Mouse (Mus musculus): ENCODE measurements around the gene Scn1b.

Gene Scn1b

GRCm38 (mm10) chr7:31126851-31127724, at the start of gene Scn1b:
TSS of gene Scn1b (minus strand) at chr7:31127003.
- peak; percentile 79 to 87 for DNase-seq (ENCODE audit: inconsistent age in 2 of 2, low spot score in 1 of 2)

DNA sequence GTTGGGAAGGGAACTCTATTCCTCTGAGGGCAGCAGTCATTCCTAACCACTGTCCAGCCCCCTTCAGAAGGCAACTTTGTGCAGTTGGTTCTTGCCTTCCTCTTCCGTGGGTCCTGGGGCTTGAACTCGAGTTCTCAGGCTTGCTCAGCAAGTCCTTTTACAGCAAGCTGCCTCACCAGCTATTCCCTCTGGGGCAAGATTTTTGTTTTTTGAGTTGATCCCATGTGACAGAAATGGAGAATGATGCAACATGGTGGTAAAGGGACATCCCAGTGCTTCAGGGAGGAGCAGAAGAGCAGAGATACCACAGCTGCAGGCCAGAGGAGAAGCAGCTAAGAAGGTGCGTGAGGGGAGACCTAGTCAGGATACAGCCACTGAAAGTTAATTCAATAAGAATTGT, 48.3 kb upstream of the Scn1b start:
- DNase-seq (ENCODE audit: inconsistent age in 2 of 2, low spot score in 1 of 2) = no peak

DNA sequence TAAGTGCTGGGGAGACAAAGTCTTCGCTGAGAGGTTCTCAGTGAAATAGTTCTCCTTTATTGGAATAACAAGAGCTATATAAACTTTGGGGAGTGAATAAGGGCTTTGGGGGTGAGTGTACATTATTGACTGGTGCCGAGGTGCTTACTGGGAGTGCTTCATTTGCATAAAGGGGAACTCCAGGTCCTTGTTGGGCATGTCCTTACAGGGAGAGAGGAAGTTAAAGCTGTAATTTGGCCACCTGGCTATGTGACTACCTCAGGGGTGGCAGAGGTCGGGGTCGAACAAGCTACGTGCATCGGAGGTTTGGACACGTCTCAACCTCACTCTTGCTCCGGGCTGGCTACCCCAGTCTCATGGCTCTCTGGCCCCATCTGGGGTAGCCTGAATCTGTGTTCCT, 47.7 kb upstream of the Scn1b start:
- no peak for DNase-seq (ENCODE audit: inconsistent age in 2 of 2, low spot score in 1 of 2)

DNA sequence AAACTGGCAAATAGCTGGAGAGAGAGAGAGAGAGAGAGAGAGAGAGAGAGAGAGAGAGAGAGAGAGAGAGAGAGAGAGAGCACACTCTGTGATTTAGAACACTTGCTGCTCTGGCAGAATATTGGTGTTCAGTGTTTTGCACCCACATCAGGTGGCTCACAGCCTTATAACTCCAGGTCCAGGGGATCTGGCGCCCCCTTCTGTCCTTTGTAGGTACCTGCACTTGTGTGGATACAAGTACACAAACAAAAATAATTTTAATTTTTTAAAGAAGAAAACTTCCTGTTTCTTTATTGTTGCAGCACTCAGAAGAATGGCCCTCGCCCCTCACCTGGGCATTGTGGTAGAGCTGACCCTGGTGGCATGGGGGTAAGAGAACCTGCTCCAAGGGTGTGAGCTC, 45.4 kb upstream of the Scn1b start:
- peak; percentile 55 to 82 for DNase-seq (ENCODE audit: inconsistent age in 2 of 2, low spot score in 1 of 2)

GRCm38 (mm10) chr7:31170520-31170919, 43.7 kb upstream of the Scn1b start:
- no peak for DNase-seq (ENCODE audit: inconsistent age in 2 of 2, low spot score in 1 of 2)

- DNase-seq (ENCODE audit: inconsistent age in 2 of 2, low spot score in 1 of 2) = peak; percentile 39 to 67
Measured at GRCm38 (mm10) chr7:31168412-31168811, 41.6 kb upstream of the Scn1b start.

DNA sequence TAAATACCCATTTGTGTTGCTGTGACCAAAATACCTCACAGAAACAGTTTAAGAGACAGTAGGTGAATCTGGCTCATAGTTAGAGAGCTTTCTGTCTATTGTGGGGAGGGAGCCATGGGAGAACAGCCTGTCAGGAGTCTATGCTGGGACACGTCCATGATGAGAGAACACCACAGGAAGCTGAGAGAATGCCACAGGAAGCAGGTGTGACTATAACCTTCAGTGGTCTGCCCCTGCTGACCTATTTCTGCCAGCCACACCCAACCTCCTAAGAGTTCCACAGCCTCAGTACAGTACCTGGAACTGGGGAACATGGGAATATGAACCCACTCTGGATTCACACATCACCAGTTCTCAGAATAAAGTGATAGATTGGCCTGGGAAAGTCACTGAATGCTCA, 37.9 kb upstream of the Scn1b start:
- DNase-seq (ENCODE audit: inconsistent age in 2 of 2, low spot score in 1 of 2) = no peak

- DNase-seq (ENCODE audit: inconsistent age in 2 of 2, low spot score in 1 of 2) = no peak
Measured at GRCm38 (mm10) chr7:31163666-31164577, 37.1 kb upstream of the Scn1b start.

GRCm38 (mm10) chr7:31162324-31162723, 35.5 kb upstream of the Scn1b start:
- DNase-seq (ENCODE audit: inconsistent age in 2 of 2, low spot score in 1 of 2) = peak; percentile 67 to 85

DNA sequence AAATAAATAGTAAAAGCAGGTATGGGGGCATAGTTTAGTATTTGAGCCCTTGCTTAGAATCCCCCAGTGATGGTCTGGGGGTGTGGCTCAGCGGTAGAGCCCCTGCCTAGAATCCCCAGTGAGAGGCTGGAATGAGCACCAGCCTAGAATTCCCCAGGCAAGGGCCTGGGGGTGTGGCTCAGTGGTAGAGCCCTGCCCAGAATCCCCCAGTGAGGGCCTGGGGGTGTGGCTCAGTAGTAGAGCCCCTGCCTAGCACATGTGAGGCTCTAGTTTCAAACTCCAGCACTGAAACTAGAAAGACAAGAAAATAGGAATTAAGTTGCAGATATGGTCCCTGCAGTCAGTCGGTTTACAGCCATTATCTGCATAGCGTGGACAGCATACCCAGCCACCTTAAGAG, 35.0 kb upstream of the Scn1b start:
- no peak for DNase-seq (ENCODE audit: inconsistent age in 2 of 2, low spot score in 1 of 2)

DNA sequence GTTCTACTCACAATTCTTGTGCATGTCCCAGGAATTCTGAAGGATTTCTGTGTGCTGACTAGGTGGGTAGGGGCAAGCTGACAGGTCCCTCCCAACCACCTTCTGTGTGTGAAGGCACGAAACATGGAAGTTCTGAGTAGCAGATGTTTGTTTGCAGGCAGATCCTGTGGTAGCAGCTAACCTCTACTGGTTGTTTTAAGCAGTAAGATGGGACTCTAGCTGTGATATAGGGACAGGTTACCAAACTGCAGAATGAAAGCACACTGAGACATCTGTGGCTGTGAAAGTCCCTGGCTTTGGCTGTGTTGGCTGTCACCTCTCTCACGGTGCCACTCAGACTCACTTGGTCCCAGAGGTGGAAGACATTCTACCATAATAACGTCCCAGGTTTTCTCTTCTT, 34.4 kb upstream of the Scn1b start:
- DNase-seq (ENCODE audit: inconsistent age in 2 of 2, low spot score in 1 of 2) = no peak

GRCm38 (mm10) chr7:31160763-31161162, 34.0 kb upstream of the Scn1b start:
- DNase-seq (ENCODE audit: inconsistent age in 2 of 2, low spot score in 1 of 2) = no peak

- DNase-seq (ENCODE audit: inconsistent age in 2 of 2, low spot score in 1 of 2) = peak; percentile 38 to 67
Measured at GRCm38 (mm10) chr7:31156034-31156928, 29.5 kb upstream of the Scn1b start.

DNA sequence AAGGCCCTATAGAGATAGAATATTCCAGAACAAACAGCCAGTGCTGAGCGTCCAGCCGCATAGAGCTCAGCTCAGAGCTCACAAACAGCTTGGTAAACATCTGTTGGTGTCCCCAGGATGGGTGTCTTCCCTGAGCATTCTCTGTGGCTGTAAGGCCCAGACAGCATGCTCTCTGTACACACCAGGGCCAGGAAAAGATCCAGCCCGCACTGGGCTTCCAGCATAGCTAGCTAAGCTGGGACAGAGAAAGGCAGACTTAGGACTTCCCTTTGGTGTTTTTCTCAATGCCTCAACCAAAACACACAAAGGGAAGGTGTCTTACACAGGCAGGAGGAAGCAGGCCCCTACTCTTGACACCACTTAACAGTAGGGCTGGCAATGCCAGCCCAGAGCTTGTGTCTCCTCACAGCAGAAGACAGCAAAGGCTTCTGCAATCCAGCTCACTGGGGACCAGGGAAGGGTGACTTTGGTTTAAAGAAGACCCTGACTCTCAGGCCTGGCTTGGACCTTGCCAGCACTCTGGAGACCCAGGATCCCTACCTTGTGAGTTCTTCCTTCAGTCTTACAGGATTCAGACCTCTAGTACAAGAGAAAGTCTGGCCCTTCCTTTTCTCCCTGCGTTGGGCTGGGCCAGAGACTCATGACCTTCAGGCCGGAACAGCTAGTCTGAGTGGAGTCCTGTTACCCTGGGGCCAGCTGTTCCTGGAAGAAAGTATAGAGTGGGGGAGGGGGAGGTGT, 28.7 kb upstream of the Scn1b start, which contains the start of gene Gramd1a:
Gene Gramd1a, minus strand, starts transcription at position 601 of the 738 bp plus-strand sequence.
- peak; percentile 78 to 82 for DNase-seq (ENCODE audit: inconsistent age in 2 of 2, low spot score in 1 of 2)

- DNase-seq (ENCODE audit: inconsistent age in 2 of 2, low spot score in 1 of 2) = no peak
Measured at GRCm38 (mm10) chr7:31153536-31154320, 26.9 kb upstream of the Scn1b start.

- peak; percentile 85 to 90 for DNase-seq (ENCODE audit: inconsistent age in 2 of 2, low spot score in 1 of 2)
Measured at GRCm38 (mm10) chr7:31151301-31152241, 24.8 kb upstream of the Scn1b start.

- DNase-seq (ENCODE audit: inconsistent age in 2 of 2, low spot score in 1 of 2) = peak; percentile 95 to 97
Measured at GRCm38 (mm10) chr7:31150566-31151300, 23.9 kb upstream of the Scn1b start.

Measured in adrenal gland, adult (tissue).